Mouse (Mus musculus): Measurements from ENCODE around the gene Vps4a.

DNA sequence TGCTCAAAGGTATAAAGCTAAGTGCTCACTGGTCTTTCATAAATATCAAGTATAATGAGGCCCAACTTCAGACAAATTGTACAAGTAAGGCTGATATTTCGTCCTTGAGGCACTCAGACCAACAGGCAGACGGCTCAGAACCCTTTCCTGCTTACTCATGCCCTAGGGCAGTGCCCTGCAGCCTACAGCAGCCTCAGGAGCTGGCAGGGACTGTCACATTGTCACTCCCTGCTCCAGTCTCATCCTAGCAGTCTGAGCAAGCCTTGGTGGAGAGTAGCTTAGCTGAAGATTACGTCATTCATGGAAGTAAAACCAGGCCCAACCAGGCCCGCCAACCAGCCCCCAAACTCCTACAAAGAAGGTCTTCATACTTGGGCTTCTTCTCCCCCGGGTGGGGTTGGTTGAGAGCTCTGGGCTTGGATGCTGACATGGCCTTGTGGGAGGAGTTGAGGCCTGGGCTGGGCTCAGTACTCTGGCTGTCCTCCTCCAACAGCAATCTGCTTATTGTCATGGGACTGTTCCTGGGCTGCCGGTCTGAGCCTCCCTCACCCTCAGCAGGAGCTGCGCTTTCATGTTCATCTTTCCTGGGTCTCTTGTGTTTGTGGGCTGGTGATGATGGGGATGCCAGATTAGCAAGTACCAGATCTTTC is 45.3 kb downstream of the Vps4a start:
- TF ChIP-seq CTCF (IDR thresholded peaks at IDR 0.05; ENCODE audit: low read depth, low read length) (no peak), EP300 (IDR thresholded peaks at IDR 0.05; ENCODE audit: insufficient read depth, low read depth, low read length) (no peak)

Measured in ES-Bruce4 (cell line).